Mouse (Mus musculus): ENCODE measurements around the gene Psg18. TPM values are rescaled to one million over a fixed set of nuclear protein-coding genes. Genes with fewer than 3 reads are reported as not detected.
"Not testable (repeated sequence)": the region's sequence is repeated elsewhere in the genome, so short reads cannot be mapped to it uniquely, and the experiment has no call there.

The Psg18 gene
- not detected in 2 replicates for polyA plus RNA-seq (2015; fragmentation: Nextera tagmentation; extraction: Ambion mirVana)

GRCm38 (mm10) chr7:18354909-18355308 lies at the start of gene Psg18:
Psg18 (minus strand) TSS chr7:18355009.
- not testable (repeated sequence) for H3K9ac ChIP-seq (ENCODE audit: low read depth, low read length); H3K4me2 ChIP-seq (ENCODE audit: low read depth, low read length); H3K27ac ChIP-seq (ENCODE audit: low read length); H3K9me3 ChIP-seq (ENCODE audit: control insufficient read depth, low read length); H3K36me3 ChIP-seq (ENCODE audit: control insufficient read depth, insufficient read depth, low read length); ATAC-seq; H3K27me3 ChIP-seq (replicated peaks; ENCODE audit: control insufficient read depth, insufficient read depth, low read length); H3K4me3 ChIP-seq (ENCODE audit: low read length); H3K4me1 ChIP-seq (ENCODE audit: control insufficient read depth, insufficient read depth, low read length)
- WGBS, result 74% methylated on average over 3 of the region's 3 CpGs

- Histone ChIP-seq H3K27ac (ENCODE audit: low read length) (no peak overlapping the region), H3K4me1 (ENCODE audit: control insufficient read depth, insufficient read depth, low read length) (no peaks in the 10 kb centered on the region), H3K36me3 (ENCODE audit: control insufficient read depth, insufficient read depth, low read length) (no peaks in the 10 kb centered on the region), H3K9me3 (ENCODE audit: control insufficient read depth, low read length) (peaks cover 6% of the 10 kb centered on the region; the same call in 1 of the 2 replicates), H3K4me2 (ENCODE audit: low read depth, low read length) (no peak overlapping the region), H3K9ac (ENCODE audit: low read depth, low read length) (no peak overlapping the region), H3K27me3 (replicated peaks; ENCODE audit: control insufficient read depth, insufficient read depth, low read length) (no peaks in the 10 kb centered on the region), H3K4me3 (ENCODE audit: low read length) (no peak overlapping the region)
- WGBS, result 44% methylated on average over 11 of the region's 11 CpGs
- no peak for ATAC-seq
Measured at GRCm38 (mm10) chr7:18403407-18403806, 48.6 kb upstream of the Psg18 start.

GRCm38 (mm10) chr7:18402527-18403237 lies 47.9 kb upstream of the Psg18 start:
- Histone ChIP-seq H3K4me3 (ENCODE audit: low read length) (peak overlapping the region; percentile 16; the same call in 1 of the 2 replicates), H3K4me1 (ENCODE audit: control insufficient read depth, insufficient read depth, low read length) (no peaks in the 10 kb centered on the region), H3K4me2 (ENCODE audit: low read depth, low read length) (no peak overlapping the region), H3K27ac (ENCODE audit: low read length) (no peak overlapping the region), H3K36me3 (ENCODE audit: control insufficient read depth, insufficient read depth, low read length) (no peaks in the 10 kb centered on the region), H3K27me3 (replicated peaks; ENCODE audit: control insufficient read depth, insufficient read depth, low read length) (no peaks in the 10 kb centered on the region), H3K9me3 (ENCODE audit: control insufficient read depth, low read length) (peaks cover 6% of the 10 kb centered on the region; the same call in 1 of the 2 replicates), H3K9ac (ENCODE audit: low read depth, low read length) (no peak overlapping the region)
- peak; percentile 56 for ATAC-seq
- 34% methylated on average over 33 of the region's 35 CpGs for WGBS

- WGBS, result 65% methylated on average over 4 of the region's 4 CpGs
- not testable (repeated sequence) for ATAC-seq
Measured at GRCm38 (mm10) chr7:18391483-18391882, 36.7 kb upstream of the Psg18 start.

GRCm38 (mm10) chr7:18378295-18378694 lies 23.5 kb upstream of the Psg18 start:
- H3K9me3 ChIP-seq (ENCODE audit: control insufficient read depth, low read length), result peaks cover 5% of the 10 kb centered on the region
- H3K36me3 ChIP-seq (ENCODE audit: control insufficient read depth, insufficient read depth, low read length), result no peaks in the 10 kb centered on the region
- no peak for ATAC-seq
- no peak overlapping the region for H3K4me3 ChIP-seq (ENCODE audit: low read length)
- no peak overlapping the region for H3K4me2 ChIP-seq (ENCODE audit: low read depth, low read length)
- 56% methylated on average over 2 of the region's 2 CpGs for WGBS
- H3K9ac ChIP-seq (ENCODE audit: low read depth, low read length), result no peak overlapping the region
- H3K4me1 ChIP-seq (ENCODE audit: control insufficient read depth, insufficient read depth, low read length), result no peaks in the 10 kb centered on the region
- no peak overlapping the region for H3K27ac ChIP-seq (ENCODE audit: low read length)
- H3K27me3 ChIP-seq (replicated peaks; ENCODE audit: control insufficient read depth, insufficient read depth, low read length), result no peaks in the 10 kb centered on the region

More at GRCm38 (mm10) chr7:18391483-18391882, 36.7 kb upstream of the Psg18 start:
- not testable (repeated sequence) for H3K36me3 ChIP-seq (ENCODE audit: control insufficient read depth, insufficient read depth, low read length); H3K27ac ChIP-seq (ENCODE audit: low read length); H3K27me3 ChIP-seq (replicated peaks; ENCODE audit: control insufficient read depth, insufficient read depth, low read length); H3K9me3 ChIP-seq (ENCODE audit: control insufficient read depth, low read length); H3K4me3 ChIP-seq (ENCODE audit: low read length); H3K4me1 ChIP-seq (ENCODE audit: control insufficient read depth, insufficient read depth, low read length); H3K9ac ChIP-seq (ENCODE audit: low read depth, low read length); H3K4me2 ChIP-seq (ENCODE audit: low read depth, low read length)

- not testable (repeated sequence) for H3K9me3 ChIP-seq (ENCODE audit: control insufficient read depth, low read length); H3K4me2 ChIP-seq (ENCODE audit: low read depth, low read length); ATAC-seq; H3K36me3 ChIP-seq (ENCODE audit: control insufficient read depth, insufficient read depth, low read length); H3K9ac ChIP-seq (ENCODE audit: low read depth, low read length); H3K27ac ChIP-seq (ENCODE audit: low read length); H3K27me3 ChIP-seq (replicated peaks; ENCODE audit: control insufficient read depth, insufficient read depth, low read length); H3K4me1 ChIP-seq (ENCODE audit: control insufficient read depth, insufficient read depth, low read length); H3K4me3 ChIP-seq (ENCODE audit: low read length)
- 74% methylated on average over 6 of the region's 6 CpGs for WGBS
Measured at GRCm38 (mm10) chr7:18335411-18335810, 19.4 kb downstream of the Psg18 start.

Other genes with a start within 250 kb of the Psg18 start
- gene Igfl3, start 178.5 kb downstream of the Psg18 start, polyA plus RNA-seq (2015; fragmentation: Nextera tagmentation; extraction: Ambion mirVana), result not detected in 2 replicates
- not detected in 2 replicates for gene Mill1, start 109.7 kb downstream of the Psg18 start, polyA plus RNA-seq (2015; fragmentation: Nextera tagmentation; extraction: Ambion mirVana)
- gene Psg28, start 77.0 kb upstream of the Psg18 start, polyA plus RNA-seq (2015; fragmentation: Nextera tagmentation; extraction: Ambion mirVana), result not detected in 2 replicates
- not detected in 2 replicates for gene Psg26, start 129.2 kb upstream of the Psg18 start, polyA plus RNA-seq (2015; fragmentation: Nextera tagmentation; extraction: Ambion mirVana)
- gene Psg25, start 177.3 kb upstream of the Psg18 start, polyA plus RNA-seq (2015; fragmentation: Nextera tagmentation; extraction: Ambion mirVana), result 0.04 and 0.11 TPM in 2 replicates
- gene Psg27, start 212.3 kb upstream of the Psg18 start, polyA plus RNA-seq (2015; fragmentation: Nextera tagmentation; extraction: Ambion mirVana), result not detected in 2 replicates